Mouse (Mus musculus): ENCODE data around the gene Edem2.
A peak's percentile ranks its signal among the peaks of the same experiment; 100 is the strongest.

Edem2 gene

DNA sequence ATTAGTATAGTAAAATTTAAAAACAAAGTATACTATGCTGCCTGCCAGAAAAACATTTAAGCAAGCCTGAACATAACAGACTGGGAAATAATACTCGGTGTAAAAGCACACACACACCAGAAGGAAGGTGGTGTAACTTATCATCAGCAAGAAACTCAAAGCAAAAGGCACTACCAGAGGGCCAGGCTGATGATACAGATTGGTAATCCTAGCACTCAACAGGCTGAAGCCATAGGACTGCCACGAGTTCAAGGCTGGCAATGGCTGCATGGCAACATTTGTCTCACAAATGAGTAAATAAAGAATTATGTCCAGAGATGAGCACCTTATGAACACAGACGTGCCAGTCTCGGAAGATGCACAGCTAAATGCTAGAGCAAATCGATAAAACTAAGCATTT lies 45.5 kb downstream of the Edem2 start:
- no peak for DNase-seq

DNA sequence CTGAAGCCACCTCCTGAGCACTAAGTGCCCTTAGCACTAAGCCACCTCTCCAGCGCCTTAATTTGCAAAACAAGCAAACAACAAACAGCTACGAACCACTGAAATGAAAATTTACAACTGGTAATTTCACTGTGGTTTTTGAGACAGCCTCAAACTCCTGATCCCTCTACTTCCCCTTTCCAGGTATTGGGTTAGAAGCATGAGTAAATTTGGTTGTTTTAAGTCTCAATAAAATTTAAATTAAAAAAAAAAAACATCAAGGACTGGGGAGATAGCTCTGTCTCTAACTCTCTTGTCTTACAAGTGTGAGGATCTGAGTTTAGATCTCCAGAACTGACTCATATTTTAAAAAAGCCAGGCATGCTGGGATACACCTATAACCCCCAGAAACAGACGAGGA lies 46.1 kb downstream of the Edem2 start:
- DNase-seq: no peak

DNA sequence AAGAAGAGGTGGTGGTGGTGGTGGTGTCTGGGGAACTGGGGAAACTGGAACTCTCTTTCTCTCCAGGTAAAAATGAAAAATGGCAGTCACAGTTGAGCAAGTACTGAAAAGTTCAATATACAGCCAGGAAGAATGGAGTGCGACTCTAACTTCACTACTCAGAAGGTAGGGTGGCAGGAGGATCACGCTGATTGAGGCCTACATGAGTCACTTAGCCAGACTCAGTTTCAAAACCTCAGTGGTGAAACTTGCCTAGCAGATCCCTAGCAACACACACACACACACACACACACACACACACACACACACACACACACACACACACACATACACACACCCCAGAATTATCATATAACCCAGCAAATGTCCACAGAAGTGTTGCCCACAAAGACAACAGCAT lies 47.4 kb downstream of the Edem2 start:
- no peak for DNase-seq

DNA sequence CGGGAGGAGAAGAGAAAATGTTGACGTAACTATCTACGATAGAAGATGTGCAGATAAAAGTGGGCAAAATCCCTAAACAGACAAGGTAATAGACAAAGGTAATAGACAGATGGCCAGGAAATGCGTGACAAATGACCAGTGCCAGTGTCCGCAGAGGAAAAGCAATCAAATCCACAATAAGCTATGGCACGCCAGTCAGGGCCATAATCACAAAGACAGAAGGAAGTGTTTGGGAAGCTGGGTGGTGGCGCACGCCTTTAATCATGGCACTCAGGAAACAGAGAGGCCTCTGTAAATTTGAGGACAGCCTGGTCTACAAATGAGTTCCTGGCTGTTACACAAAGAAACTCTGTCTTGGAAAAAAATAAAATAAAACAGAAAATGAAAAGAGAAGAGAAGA lies 48.1 kb downstream of the Edem2 start:
- DNase-seq: no peak

DNA sequence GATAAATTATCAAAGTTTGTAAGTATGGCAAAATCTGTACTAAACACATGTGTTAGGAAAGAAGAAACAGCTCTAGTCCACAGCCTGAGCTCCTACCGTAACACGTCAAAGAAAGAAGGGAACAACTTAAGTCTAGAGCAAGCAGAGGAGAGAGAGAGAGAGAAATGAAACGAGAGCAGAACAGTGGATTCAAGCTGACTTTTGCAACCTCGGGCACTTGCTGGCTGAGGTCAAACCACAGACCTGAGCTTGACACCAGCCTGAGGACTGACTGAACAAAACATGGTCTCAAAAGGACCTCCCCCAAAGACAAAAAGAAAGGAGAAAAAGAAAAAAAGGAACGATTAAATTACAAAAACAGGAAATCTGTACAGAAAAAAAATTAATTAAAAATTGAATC lies 48.7 kb downstream of the Edem2 start:
- DNase-seq: no peak

DNA sequence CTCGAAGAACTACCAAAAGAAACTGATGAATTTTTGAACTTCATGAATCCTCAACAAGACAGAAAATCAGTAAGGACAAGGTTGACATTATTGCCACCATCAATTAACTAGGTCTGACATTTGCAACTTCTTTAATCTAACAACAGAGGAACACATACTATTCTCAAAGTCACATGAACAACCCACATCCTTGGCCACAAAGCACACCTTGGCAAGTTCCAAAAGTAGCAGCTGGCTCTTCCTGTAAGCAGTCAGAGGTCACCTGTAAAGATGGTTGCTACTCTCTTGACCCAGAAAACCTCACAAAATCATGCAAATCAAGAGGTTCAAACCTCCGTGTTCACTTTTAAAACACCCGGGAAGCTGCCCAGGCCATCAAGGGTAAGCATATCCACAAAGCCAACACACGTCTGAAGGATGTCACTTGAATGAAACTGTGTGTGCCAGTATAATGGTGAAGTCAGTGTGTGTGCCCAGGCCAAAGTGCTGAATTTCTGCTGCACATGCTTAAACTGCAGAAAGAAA lies 49.6 kb downstream of the Edem2 start:
- no peak for DNase-seq

DNA sequence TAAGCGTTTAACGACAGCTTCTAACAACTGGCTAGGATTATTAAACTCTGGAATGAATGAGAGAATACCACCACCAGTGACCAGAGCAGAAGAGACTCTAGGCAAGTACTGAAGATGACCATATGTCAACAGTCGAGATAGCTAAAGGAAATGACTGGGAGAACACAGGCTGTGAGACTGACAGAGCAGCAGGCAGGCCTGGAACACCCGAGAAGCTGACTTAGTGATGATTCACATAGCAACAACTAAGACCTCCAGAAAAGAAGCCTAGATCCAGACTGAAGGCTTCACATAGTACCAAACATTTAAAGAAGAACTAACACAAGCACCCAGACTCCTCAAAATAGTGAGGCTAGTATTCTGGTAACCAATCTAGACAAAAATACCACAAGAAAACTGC lies 54.2 kb downstream of the Edem2 start:
- DNase-seq: no peak

DNA sequence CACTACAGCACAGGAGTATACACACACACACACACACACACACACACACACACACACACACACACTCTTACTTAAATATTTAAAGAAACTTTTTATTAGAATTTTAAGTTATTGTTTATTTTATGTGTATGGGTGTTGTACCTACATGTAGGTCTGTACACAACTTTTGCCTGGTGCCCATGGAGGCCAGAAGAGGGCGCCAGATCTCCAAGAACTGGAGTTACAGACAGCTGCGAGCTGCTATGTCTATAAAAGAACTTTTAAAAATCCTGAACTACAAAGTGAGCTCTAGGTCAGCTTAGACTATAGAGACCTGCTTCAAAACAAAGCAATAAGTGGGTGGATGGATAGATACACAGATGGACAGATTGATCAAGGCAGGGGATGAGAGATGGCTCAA lies 55.7 kb downstream of the Edem2 start:
- peak; percentile 78 to 81 for DNase-seq

DNA sequence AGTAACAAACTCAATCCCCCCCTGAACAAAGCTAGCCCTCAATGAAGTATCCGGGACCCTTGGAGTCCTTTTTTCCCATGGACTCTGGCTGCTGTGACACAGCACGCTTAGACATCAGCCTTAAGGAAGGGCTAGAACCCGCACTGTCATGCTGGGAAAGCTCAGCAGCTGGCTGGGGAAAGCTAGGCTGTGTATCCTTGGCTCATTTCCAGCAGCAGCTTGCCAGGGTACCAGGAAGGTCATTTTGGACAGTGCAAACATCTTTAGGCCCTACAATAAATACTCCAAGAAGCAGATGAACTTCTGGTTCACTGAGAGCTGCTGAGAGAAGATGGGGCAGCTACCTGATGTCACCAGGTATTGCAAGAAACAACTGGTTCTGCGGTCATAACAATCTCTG lies 58.0 kb downstream of the Edem2 start:
- DNase-seq: no peak

DNA sequence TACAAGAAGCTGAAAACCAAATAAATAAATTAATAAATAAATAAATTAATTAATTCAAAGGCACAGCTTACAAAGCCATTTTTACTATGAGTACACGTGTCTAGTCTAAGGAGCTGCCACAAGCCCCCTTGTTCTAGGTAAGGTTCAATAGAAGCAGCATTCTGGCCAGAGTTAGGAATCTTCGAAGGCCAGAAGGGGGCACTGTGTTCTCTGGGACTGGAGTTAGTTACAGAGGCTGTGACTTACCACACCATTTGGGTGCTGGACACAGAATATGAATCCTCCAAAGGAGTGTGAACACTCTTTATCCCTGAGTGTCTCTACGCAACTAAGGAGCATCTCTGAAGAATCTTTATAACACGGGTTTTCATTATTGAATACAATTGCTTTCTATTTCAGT lies 60.8 kb downstream of the Edem2 start:
- DNase-seq: peak; percentile 59 to 64

DNA sequence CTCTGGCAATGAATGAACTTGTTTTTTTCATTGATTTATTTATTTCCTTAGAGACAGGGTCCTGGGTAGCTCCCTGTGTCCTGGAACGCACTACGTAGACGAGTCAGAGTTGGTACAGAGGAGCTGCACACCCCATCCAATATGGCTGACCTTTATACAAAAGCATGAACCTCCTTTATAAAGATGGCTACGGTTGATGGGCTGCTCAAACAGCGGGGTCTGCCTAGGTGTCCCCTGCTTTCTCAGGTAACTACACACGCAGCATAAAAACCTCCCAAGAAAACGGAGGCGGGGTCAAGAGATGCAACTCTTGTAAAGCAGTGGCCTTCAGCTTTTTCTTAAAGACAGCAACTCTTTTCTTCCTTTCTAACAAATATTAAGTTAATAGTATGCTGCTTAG lies 61.4 kb downstream of the Edem2 start:
- no peak for DNase-seq

DNA sequence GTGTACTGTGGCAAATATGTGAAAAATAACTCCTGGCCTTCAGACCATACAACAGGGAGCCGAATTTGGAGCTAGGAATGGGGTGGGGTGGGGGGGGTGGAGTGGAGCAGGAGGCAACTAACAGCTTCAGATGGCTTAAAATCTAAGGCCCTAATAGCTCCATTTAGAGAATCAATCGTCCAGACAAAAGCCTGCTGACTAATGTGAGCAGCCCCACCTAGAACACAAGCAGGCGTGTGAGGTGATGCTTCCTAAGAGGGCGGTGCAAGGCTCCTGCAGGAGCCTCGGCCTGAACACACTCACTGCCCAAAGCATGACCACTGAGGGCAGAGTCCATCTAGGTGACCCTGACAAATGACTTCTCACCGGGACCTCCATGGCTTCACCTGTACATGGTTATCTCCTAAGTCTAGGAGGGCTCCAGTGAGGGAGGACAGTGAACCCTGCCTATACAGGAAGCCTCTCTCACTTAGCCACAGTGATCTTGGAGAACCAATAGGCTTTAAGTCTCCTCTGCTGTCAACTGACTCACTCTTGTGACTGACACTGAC lies 65.3 kb downstream of the Edem2 start:
- DNase-seq: no peak

DNA sequence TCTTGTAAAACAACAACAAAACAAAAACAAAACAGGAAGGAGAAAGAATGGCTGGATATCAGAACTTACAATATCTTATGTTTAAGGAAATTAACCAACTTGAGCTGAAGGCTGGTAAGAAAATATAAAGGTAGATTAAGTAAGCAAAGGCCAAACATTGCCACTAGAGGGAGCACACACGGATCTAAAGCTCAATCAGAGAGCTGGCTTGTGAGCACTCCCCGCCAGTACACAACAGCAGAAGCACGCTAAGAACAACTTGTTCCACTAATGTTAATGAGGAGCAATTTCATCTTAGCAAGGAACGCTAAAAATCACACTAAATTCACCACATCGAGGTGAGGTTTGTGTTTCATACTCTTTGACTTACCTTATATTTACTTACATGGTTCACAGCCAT lies 66.2 kb downstream of the Edem2 start:
- DNase-seq: peak; percentile 62 to 64

DNA sequence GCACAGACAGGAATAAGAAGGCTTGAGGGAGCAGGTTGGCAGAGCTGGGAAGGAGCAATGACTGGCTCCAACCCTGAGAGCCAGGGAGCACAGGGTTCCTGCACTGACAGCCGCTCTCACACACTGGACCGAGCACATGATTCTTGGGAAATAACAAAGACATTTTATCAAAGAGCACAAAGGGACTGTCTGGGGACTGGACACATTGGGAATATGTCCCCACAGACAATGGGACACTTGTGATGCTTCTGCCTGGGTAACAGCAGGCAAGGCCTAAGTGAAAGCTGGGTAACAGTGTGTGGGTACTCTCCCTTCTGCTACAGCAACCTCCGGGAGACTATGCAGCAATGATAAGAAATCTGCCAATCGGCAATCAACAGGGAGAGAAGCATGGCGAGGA lies 66.9 kb downstream of the Edem2 start:
- DNase-seq: no peak

DNA sequence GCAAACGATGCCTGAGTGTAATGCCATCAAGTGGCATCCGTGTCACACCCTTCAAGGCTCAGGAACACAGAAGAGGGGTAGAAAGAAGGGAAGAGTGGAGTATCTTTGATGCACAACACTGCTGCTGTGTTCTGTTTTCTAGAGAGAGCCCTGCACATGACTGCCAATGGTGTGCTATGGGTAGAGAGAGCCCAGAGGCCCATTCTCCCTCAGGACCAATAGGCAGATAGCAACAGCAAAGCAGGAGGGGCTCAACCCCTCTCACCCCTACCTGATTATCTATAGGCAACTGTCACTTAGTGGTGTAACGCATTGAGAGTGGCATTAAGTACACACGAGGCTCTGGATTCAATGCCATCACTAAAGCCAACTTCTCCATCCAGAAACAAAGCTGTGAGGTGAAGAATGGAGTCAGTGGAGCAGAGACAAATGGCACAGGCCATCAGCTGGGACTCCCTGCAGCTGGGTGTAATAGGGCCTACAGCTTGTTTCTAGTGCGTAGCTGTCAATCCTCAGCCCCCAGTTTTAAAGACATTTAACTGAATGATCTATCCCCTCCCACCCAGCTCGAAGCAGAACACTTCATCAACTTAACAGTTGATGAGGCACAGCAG lies 73.4 kb downstream of the Edem2 start:
- DNase-seq: no peak

DNA sequence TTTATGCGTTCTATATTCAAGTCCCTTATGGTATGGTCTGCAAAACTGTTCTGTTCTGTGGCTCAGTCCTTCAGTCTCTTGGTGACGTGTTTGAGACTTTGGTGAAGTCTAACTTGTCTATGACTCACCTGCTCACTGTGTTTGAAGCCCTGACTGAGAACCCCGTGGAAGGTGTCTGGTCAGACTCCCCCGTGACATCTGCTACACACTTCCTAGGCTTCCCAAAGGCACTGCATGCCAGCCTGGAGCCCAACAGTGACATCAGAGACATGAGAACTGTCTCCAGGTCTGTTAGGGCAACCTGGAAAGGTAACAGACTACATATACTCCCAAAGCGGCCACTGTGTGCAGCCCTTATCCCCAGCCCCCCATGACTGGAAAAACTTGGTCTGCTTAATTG lies 76.7 kb downstream of the Edem2 start:
- DNase-seq: no peak
